Mouse (Mus musculus) spleen, adult 2 months (tissue): Measurements from ENCODE around the gene Noxred1.

Experiments
- CTCF ChIP-seq: fragments of 200-500 bp; IDR thresholded peaks from 2 replicates; pipeline ENCODE4 v1.5.1; 2011; ENCODE audit warnings: mild to moderate bottlenecking, inconsistent platforms; ENCODE audit not compliant: insufficient read depth, insufficient read length, insufficient replicate concordance; ENCODE audit errors: extremely low read depth
- POLR2A ChIP-seq: fragments of 200-500 bp; IDR thresholded peaks from 2 replicates; pipeline ENCODE4 v1.6.1; 2011; ENCODE audit warnings: low read depth, low read length, inconsistent platforms

DNA sequence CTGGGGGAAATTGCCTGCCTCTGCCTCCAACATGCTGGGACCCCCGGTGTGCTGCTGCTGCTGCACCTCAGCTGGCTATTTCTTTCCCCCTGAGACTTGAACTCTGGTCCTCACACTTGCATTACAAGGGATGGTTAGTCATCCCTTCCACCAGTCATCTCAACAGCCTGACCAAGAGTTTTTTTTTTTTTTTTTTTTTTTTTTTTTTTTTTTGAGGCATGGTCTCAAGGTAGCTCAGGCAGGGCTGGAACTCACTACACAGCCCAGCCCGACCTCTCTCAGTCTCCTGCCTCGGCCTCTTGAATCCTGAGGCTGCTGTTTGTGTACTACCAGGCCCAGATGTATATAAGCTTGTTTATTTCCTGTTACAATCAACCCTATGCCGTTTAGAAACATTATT lies 45.7 kb upstream of the Noxred1 start:
- no peak for TF ChIP-seq CTCF
- no peak for TF ChIP-seq POLR2A
